Mouse (Mus musculus) stomach, embryonic 15.5 days (tissue): ENCODE measurements around the gene BC048562. TPM values are rescaled to one million over a fixed set of nuclear protein-coding genes. Genes with fewer than 3 reads are reported as not detected.

Experiments used
- ATAC-seq: fragments of 200-750 bp; cut with Nextera tagmentation; 2 replicates; pipeline ENCODE4 v1.8.0; 2017; ENCODE audit warnings: low read depth, moderate number of reproducible peaks, moderate TSS enrichment; ENCODE audit not compliant: insufficient read depth, low FRiP score
- H3K27ac ChIP-seq: fragments of 300-500 bp; sonication (generic); 2 replicates; pipeline ENCODE4 v1.5.1; 2015; ENCODE audit warnings: mild to moderate bottlenecking, inconsistent platforms
- H3K27me3 ChIP-seq: fragments of 300-500 bp; sonication (generic); replicated peaks from 2 replicates; pipeline ENCODE4 v1.6.1; 2015; ENCODE audit warnings: inconsistent platforms
- H3K36me3 ChIP-seq: fragments of 300-500 bp; sonication (generic); 2 replicates; pipeline ENCODE4 v1.6.1; 2015; ENCODE audit warnings: inconsistent platforms
- H3K4me1 ChIP-seq: fragments of 300-500 bp; sonication (generic); 2 replicates; pipeline ENCODE4 v1.6.1; 2015; ENCODE audit warnings: inconsistent platforms
- H3K4me2 ChIP-seq: fragments of 300-500 bp; sonication (generic); 2 replicates; pipeline ENCODE4 v1.6.1; 2015; ENCODE audit warnings: mild to moderate bottlenecking, inconsistent platforms
- H3K4me3 ChIP-seq: fragments of 300-500 bp; sonication (generic); replicated peaks from 2 replicates; pipeline ENCODE4 v1.5.1; 2015; ENCODE audit warnings: inconsistent platforms
- H3K9ac ChIP-seq: fragments of 300-500 bp; sonication (generic); 2 replicates; pipeline ENCODE4 v1.6.1; 2015; ENCODE audit warnings: inconsistent platforms
- H3K9me3 ChIP-seq: fragments of 300-500 bp; sonication (generic); 2 replicates; pipeline ENCODE4 v1.6.1; 2016; ENCODE audit warnings: inconsistent platforms
- WGBS: fragments of 180-500 bp; shearing (Covaris S2); methylation state at CpG from one replicate; pipeline ENCODE4 v1.1.7; 2015; 5-methylcytosine and 5-hydroxymethylcytosine counted together
- polyA plus RNA-seq: library from polyadenylated mRNA; unstranded; fragments of >200 nt; fragmentation: Nextera tagmentation; extraction: Ambion mirVana; gene quantifications from 2 replicates; pipeline ENCODE4 v1.2.1, GENCODE M21; 2015

Gene BC048562
- polyA plus RNA-seq, 1 experiment from 2014 or later: not detected

- no peak overlapping the region for H3K9ac ChIP-seq
- no peak overlapping the region for H3K4me3 ChIP-seq
- no peak overlapping the region for H3K27ac ChIP-seq
- no peak overlapping the region for H3K4me2 ChIP-seq
- ATAC-seq: no peak
- no peaks in the 10 kb centered on the region for H3K27me3 ChIP-seq
- 78% methylated on average over 9 of the region's 9 CpGs for WGBS
- H3K4me1 ChIP-seq: no peaks in the 10 kb centered on the region
- H3K9me3 ChIP-seq: no peaks in the 10 kb centered on the region
- no peaks in the 10 kb centered on the region for H3K36me3 ChIP-seq
Measured at GRCm38 (mm10) chr9:108411381-108411942, 24.8 kb upstream of the BC048562 start.

GRCm38 (mm10) chr9:108412221-108412620 lies 24.1 kb upstream of the BC048562 start:
- Histone ChIP-seq H3K9ac (no peak overlapping the region), H3K36me3 (no peaks in the 10 kb centered on the region), H3K4me1 (no peaks in the 10 kb centered on the region), H3K4me2 (no peak overlapping the region), H3K4me3 (no peak overlapping the region), H3K27me3 (no peaks in the 10 kb centered on the region), H3K27ac (no peak overlapping the region), H3K9me3 (no peaks in the 10 kb centered on the region)
- ATAC-seq: no peak
- WGBS: 82% methylated on average over 1 of the region's 1 CpGs

DNA sequence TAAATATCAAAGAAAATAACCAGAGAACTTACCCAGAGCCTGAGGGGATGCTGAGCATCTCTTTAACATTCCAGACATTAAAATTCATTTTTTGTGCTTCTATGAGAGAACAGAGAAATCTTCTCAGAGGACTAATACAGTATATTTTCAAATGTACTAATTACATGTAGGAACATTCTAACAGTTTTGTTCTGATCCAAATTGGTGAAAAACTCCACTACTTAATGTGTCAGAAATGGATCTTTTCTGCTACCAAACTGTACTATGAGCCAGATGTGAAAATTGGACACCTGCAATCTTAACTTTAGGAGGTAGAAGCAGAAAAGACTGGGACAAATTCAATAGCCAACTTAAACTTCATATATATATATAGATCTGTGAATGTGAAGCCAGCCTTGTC lies 7.9 kb upstream of the BC048562 start, which contains the start of gene Ccdc36:
TSS of gene Ccdc36 (minus strand) at position 101 of the 400 bp plus-strand sequence.
- no peak for ATAC-seq
- H3K4me1 ChIP-seq: no peaks in the 10 kb centered on the region
- H3K4me3 ChIP-seq: no peak within 1 kb of the TSS
- H3K9ac ChIP-seq: no peak within 1 kb of the TSS
- H3K27ac ChIP-seq: no peak within 1 kb of the TSS
- no peaks in the 10 kb centered on the region for H3K27me3 ChIP-seq
- no peaks in the 10 kb centered on the region for H3K9me3 ChIP-seq
- no peak within 1 kb of the TSS for H3K4me2 ChIP-seq
- H3K36me3 ChIP-seq: no peaks in the 10 kb centered on the region

GRCm38 (mm10) chr9:108431431-108432067 lies 4.7 kb upstream of the BC048562 start:
- no peak overlapping the region for H3K27ac ChIP-seq
- no peaks in the 10 kb centered on the region for H3K4me1 ChIP-seq
- ATAC-seq: no peak
- H3K36me3 ChIP-seq: no peaks in the 10 kb centered on the region
- H3K4me2 ChIP-seq: peak overlapping the region; percentile 56
- WGBS: 50% methylated on average over 32 of the region's 32 CpGs
- no peaks in the 10 kb centered on the region for H3K27me3 ChIP-seq
- peak overlapping the region; percentile 33 for H3K4me3 ChIP-seq
- H3K9me3 ChIP-seq: no peaks in the 10 kb centered on the region
- H3K9ac ChIP-seq: no peak overlapping the region

- H3K27me3 ChIP-seq: no peaks in the 10 kb centered on the region
- no peak overlapping the region for H3K4me3 ChIP-seq
- H3K27ac ChIP-seq: no peak overlapping the region
- H3K36me3 ChIP-seq: no peaks in the 10 kb centered on the region
- no peaks in the 10 kb centered on the region for H3K9me3 ChIP-seq
- no peak overlapping the region for H3K4me2 ChIP-seq
- 71% methylated on average over 6 of the region's 6 CpGs for WGBS
- peaks cover 2% of the 10 kb centered on the region; the same call in 1 of the 2 replicates for H3K4me1 ChIP-seq
- H3K9ac ChIP-seq: no peak overlapping the region
- ATAC-seq: no peak
Measured at GRCm38 (mm10) chr9:108439176-108439575, 2.9 kb downstream of the BC048562 start.

DNA sequence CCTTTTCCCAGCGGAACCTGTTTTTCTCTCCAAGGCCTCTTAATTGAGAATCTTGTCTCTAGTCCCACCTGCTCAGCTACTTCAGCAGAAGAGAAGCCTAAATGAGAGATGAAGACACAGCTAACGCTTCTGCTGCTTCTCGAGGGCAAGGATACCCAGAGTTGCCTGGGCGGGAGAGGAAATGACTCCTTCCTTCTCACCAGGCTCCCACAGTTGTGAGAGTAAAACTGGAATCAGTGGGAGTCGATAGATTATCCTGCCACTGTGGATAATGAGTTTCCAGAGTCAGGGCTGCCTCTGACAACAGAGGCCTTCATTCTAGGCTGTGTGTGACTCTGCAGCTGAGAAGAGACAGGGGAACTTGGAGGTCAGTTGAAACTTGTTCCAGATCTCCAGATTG lies 4.2 kb downstream of the BC048562 start:
- Histone ChIP-seq H3K4me2 (no peak overlapping the region), H3K27ac (0 out of 2 replicates have a peak overlapping the region, but pooled peaks have one; percentile 0), H3K9ac (no peak overlapping the region), H3K27me3 (no peaks in the 10 kb centered on the region), H3K36me3 (no peaks in the 10 kb centered on the region), H3K9me3 (no peaks in the 10 kb centered on the region), H3K4me1 (peaks cover 5% of the 10 kb centered on the region; the same call in 1 of the 2 replicates), H3K4me3 (no peak overlapping the region)
- ATAC-seq: no peak
- 73% methylated on average over 5 of the region's 5 CpGs for WGBS

GRCm38 (mm10) chr9:108441236-108441919 lies 5.1 kb downstream of the BC048562 start:
- ATAC-seq: no peak
- Histone ChIP-seq H3K36me3 (no peaks in the 10 kb centered on the region), H3K4me3 (no peak overlapping the region), H3K27me3 (no peaks in the 10 kb centered on the region), H3K9ac (no peak overlapping the region), H3K9me3 (no peaks in the 10 kb centered on the region), H3K4me1 (peaks cover 8% of the 10 kb centered on the region; the same call in 1 of the 2 replicates), H3K27ac (no peak overlapping the region), H3K4me2 (no peak overlapping the region)
- 81% methylated on average over 11 of the region's 11 CpGs for WGBS

GRCm38 (mm10) chr9:108445125-108445524 lies 8.8 kb downstream of the BC048562 start:
- H3K27ac ChIP-seq: no peak overlapping the region
- no peaks in the 10 kb centered on the region for H3K27me3 ChIP-seq
- WGBS: 64% methylated on average over 9 of the region's 9 CpGs
- ATAC-seq: no peak
- no peak overlapping the region for H3K9ac ChIP-seq
- H3K4me3 ChIP-seq: no peak overlapping the region
- H3K4me2 ChIP-seq: no peak overlapping the region
- H3K4me1 ChIP-seq: peaks cover 14% of the 10 kb centered on the region
- H3K9me3 ChIP-seq: no peaks in the 10 kb centered on the region
- no peaks in the 10 kb centered on the region for H3K36me3 ChIP-seq

DNA sequence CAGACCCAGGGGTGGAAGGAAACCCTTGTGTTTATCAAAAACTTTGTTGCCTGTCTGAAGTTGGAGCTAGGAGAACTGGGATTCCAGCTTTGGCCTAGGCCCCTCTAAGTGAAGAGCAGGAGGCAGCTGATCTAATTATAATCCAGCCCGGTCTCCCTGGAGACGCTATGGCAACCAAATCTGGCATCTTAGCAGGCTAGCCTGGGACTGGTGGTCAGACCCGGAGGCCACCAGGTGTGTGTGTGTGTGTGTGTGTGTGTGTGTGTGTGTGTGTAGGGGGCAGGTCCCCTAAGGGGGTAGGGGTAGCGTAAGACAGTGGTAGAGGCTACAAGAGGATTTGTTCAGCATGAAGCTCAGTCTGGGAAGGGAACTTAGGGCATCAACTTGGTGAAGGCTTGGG lies 13.6 kb downstream of the BC048562 start:
- H3K36me3 ChIP-seq: no peaks in the 10 kb centered on the region
- 52% methylated on average over 4 of the region's 4 CpGs for WGBS
- H3K27ac ChIP-seq: peak overlapping the region; percentile 60; the same call in 1 of the 2 replicates
- H3K9me3 ChIP-seq: no peaks in the 10 kb centered on the region
- no peak overlapping the region for H3K9ac ChIP-seq
- ATAC-seq: no peak
- H3K27me3 ChIP-seq: no peaks in the 10 kb centered on the region
- peaks cover 33% of the 10 kb centered on the region for H3K4me1 ChIP-seq
- H3K4me2 ChIP-seq: peak overlapping the region; percentile 94
- H3K4me3 ChIP-seq: 0 out of 2 replicates have a peak overlapping the region, but pooled peaks have one; percentile 60

DNA sequence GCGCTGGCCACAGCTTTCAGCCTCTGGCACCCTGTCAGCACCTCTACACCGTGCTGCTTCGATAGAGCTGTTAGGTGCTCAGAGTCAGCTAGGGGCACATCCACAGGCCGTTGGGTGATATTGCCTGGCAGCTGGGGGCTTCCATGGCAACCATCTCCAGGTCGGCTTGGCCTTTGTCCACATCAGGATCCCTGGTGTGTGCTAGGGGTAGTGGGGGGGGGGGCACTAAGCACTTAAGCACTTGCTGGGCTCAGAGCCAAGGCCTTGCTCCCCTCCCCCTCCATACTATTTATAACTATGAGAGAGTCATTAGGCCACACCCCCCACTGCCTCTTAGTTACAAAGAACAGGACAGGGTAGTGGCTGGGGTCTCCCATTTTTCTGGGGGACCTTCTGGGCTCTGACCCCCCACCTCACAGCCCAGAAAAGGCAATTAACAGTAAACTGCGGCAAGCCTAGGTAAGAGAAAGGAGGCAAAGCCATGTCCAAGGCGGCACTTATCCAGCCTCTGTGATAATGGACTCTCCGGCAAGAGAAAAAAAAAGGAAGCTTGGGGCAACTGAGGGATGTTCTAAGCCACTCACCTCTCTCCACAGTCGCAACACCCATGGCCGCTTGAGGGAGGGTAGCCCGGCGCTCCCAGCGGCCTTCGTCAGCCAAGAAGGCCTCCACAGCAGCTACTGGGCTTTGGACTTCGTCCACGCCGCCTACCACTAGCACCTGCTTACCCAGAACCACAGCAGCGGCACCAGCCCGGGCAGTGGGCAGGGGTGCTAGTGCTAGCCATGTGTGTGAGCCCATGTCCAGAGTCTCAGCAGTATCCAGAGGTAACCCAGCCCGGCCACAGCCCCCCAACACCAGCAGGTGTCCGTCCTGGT lies 14.2 kb downstream of the BC048562 start:
- peaks cover 30% of the 10 kb centered on the region for H3K4me1 ChIP-seq
- H3K4me3 ChIP-seq: peak overlapping the region; percentile 60
- H3K4me2 ChIP-seq: peak overlapping the region; percentile 94
- no peaks in the 10 kb centered on the region for H3K27me3 ChIP-seq
- 0 out of 2 replicates have a peak overlapping the region, but pooled peaks have one; percentile 10 for H3K9ac ChIP-seq
- H3K27ac ChIP-seq: peak overlapping the region; percentile 87
- peak; percentile 23 for ATAC-seq
- 56% methylated on average over 21 of the region's 21 CpGs for WGBS
- H3K36me3 ChIP-seq: no peaks in the 10 kb centered on the region
- no peaks in the 10 kb centered on the region for H3K9me3 ChIP-seq

GRCm38 (mm10) chr9:108451170-108451493 lies 14.8 kb downstream of the BC048562 start:
- ATAC-seq: no peak
- H3K9me3 ChIP-seq: no peaks in the 10 kb centered on the region
- H3K4me2 ChIP-seq: peak overlapping the region; percentile 94
- 81% methylated on average over 6 of the region's 6 CpGs for WGBS
- H3K27ac ChIP-seq: peak overlapping the region; percentile 87
- H3K36me3 ChIP-seq: no peaks in the 10 kb centered on the region
- H3K9ac ChIP-seq: peak overlapping the region; percentile 10; the same call in 1 of the 2 replicates
- H3K4me3 ChIP-seq: peak overlapping the region; percentile 60
- peaks cover 27% of the 10 kb centered on the region for H3K4me1 ChIP-seq
- H3K27me3 ChIP-seq: no peaks in the 10 kb centered on the region
